ENCODE assay signal across 20 mouse cellular contexts in the genomic region with DNA sequence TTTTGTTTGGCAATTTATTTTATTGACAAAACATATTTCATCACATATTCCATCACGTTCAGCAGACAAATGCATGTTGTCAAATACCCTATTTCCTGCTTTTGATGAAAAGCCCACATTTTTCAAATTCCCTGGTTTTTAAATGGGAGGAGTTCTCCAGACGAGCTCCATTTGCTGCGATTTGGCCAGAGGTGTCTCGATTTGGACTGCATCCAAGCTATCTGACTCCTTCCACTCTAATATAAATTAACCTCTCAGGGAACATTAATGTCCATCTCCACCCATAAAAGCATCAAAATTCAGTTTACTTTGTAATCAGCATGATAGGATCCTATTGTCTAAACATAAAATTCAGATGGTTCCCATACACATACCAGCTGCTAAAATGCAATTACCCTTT.
"Had no signal": no experiment of that assay in that cellular context is flagged by ENCODE, and none has a peak within 500 bp of the region (broad histone marks: within the 10 kb centered on the region; RNA-seq: fewer than 3 reads in every experiment).

No protein-coding gene starts in this region.

- H3K9ac ChIP-seq: limb, embryonic 13.5 days; liver, embryonic 12.5 days; liver, embryonic 15.5 days; midbrain, embryonic 13.5 days; neural tube, embryonic 13.5 days; stomach, embryonic 15.5 days had no signal

- H3K4me2 ChIP-seq: limb, embryonic 13.5 days; liver, embryonic 12.5 days; liver, embryonic 15.5 days; midbrain, embryonic 13.5 days; neural tube, embryonic 13.5 days; stomach, embryonic 15.5 days had no signal

- H3K4me3 ChIP-seq: layer of hippocampus, adult 2 months; limb, embryonic 10.5 days; limb, embryonic 13.5 days; liver, embryonic 12.5 days; liver, embryonic 15.5 days; midbrain, embryonic 10.5 days; midbrain, embryonic 13.5 days; myocyte; neural tube, embryonic 13.5 days; stomach, embryonic 15.5 days had no signal

- H3K4me1 ChIP-seq: limb, embryonic 10.5 days; liver, embryonic 12.5 days; liver, embryonic 15.5 days; midbrain, embryonic 10.5 days; midbrain, embryonic 13.5 days; stomach, embryonic 15.5 days had no signal

- H3K27me3 ChIP-seq: limb, embryonic 13.5 days; liver, embryonic 12.5 days; liver, embryonic 15.5 days; midbrain, embryonic 13.5 days; neural tube, embryonic 13.5 days; stomach, embryonic 15.5 days had no signal

- H3K27ac ChIP-seq: layer of hippocampus, adult 2 months; limb, embryonic 10.5 days; limb, embryonic 13.5 days; liver, embryonic 12.5 days; liver, embryonic 15.5 days; macrophage; midbrain, embryonic 10.5 days; midbrain, embryonic 13.5 days; neural tube, embryonic 13.5 days; stomach, embryonic 15.5 days had no signal

- H3K9me3 ChIP-seq: limb, embryonic 10.5 days; limb, embryonic 13.5 days; liver, embryonic 12.5 days; liver, embryonic 15.5 days; midbrain, embryonic 10.5 days; midbrain, embryonic 13.5 days; neural tube, embryonic 13.5 days; stomach, embryonic 15.5 days had no signal

- ATAC-seq: intestine, postnatal 0 days; liver, embryonic 12.5 days; midbrain, embryonic 13.5 days; midbrain, embryonic 16.5 days had no signal

- H3K36me3 ChIP-seq: limb, embryonic 10.5 days; limb, embryonic 13.5 days; liver, embryonic 12.5 days; liver, embryonic 15.5 days; midbrain, embryonic 10.5 days; midbrain, embryonic 13.5 days; neural tube, embryonic 13.5 days; stomach, embryonic 15.5 days had no signal

- DNase-seq: layer of hippocampus, adult 9-11 months; liver; lung, adult 18-20 months; retina, postnatal 1 day; right cerebral cortex, postnatal 25 days; spleen, adult 18-20 months; thymus, postnatal 25 days had no signal
